Mouse (Mus musculus) E14TG2a.4 (cell line): ENCODE measurements around the gene Lsamp.

Experiments
- CTCF ChIP-seq: conservative IDR thresholded peaks from 2 replicates; pipeline ENCODE4 v1.5.1; 2014; ENCODE audit warnings: low read length
- POU5F1 ChIP-seq: IDR thresholded peaks from 2 replicates; pipeline ENCODE4 v1.6.1; 2014; ENCODE audit warnings: low read length, borderline replicate concordance

- no peak for TF ChIP-seq CTCF
- TF ChIP-seq POU5F1 = no peak
Observed at GRCm38 (mm10) chr16:41785600-41785999, 1801.4 kb downstream of the Lsamp start.
